Mouse (Mus musculus): Measurements from ENCODE around the gene Cplx1.
A peak's percentile ranks its signal among the peaks of the same experiment; 100 is the strongest.

Cplx1 gene

GRCm38 (mm10) chr5:108549489-108550206 lies at the start of gene Cplx1:
Gene Cplx1, minus strand, starts transcription at chr5:108550024.
- peak in 1 of 2 experiments; percentile 56 for DNase-seq

DNA sequence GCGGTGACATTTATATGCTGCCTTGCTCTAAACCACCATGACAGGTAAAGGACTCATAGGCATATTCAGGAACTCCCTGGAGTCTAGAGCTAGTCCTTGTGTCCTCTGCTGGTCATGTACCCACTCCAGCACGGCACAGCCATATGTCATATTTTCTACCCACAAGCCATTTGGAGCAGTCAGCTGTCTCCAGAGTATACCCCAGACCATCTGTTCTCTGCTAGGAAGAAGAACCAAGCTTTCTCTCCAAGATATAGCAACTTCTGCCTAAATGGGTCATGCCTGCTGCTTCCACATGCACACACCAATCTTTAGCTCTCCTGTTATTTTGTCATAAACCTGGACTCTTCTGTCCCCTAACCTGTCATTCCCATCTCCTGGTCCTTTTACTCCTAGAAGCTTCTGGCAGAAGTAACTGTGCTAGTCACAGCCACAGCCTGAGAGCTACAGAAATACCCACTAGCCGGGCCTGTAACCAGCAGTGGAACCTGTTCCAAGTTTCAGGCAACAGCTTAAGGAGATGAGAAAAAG lies 31.6 kb upstream of the Cplx1 start:
- no peak for DNase-seq

- DNase-seq, result no peak
These were observed 23.2 kb upstream of the Cplx1 start for GRCm38 (mm10) chr5:108573054-108573453.

DNA sequence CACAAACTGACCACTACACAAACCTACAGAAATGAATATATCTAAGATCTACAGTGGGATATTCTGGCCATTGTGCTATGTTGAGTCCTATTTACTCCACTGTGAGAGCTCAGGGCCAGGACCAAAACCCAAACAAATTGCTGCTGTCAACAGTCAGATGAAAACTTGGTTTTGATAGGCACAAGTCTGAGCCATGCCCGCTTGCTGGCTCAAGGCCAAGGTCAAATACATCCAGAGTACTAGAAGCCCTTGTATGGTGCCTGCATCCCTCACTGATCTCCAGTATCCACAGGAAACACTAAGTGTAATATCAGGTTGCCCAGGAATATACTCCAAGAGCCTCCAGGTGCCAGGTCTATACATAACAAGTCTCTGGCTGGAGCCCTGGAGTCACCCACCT lies 21.2 kb upstream of the Cplx1 start:
- no peak for DNase-seq

GRCm38 (mm10) chr5:108567104-108567503 lies 17.3 kb upstream of the Cplx1 start:
- DNase-seq, result no peak

GRCm38 (mm10) chr5:108566523-108566922 lies 16.7 kb upstream of the Cplx1 start:
- no peak for DNase-seq

DNA sequence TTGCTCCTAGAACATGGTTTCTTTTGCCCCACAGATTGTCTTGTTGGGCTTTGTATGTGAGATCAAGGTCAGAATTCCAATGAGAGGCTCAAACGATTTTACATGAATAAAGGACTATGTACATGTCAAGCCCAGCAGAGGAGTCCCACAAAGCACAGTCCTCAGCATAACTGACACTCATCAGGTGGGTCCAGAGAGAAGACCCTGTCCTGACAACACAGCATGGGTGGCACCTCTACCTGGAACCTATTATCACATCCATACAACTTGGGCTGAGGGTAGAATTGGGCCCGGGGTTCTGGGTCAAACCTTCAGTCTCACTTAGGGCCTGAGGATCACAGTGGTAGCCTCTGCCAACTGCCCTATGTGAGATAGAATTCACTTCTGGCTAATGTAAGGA lies 15.6 kb upstream of the Cplx1 start:
- DNase-seq, result no peak

DNA sequence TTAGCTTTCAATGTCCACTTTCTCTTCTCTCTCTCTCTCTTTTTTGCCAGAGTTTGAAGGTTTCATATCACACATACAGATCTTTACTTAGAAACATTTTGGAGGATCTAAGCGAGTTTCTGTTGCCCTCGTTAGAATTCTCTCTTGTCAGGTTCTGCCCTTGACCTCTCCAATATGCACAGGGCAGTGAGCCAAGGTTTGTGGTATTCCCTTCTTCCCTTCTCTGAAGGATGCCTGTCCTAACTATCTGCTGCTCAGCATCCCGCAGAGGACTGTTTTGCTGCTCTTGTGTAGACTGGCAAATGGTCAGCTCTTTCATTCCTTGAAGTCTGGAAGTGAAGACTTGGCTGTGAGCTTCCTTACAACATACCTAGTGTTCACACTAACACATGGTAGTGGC lies 14.5 kb upstream of the Cplx1 start:
- no peak for DNase-seq

- DNase-seq, result no peak
These were observed 12.7 kb upstream of the Cplx1 start for GRCm38 (mm10) chr5:108562483-108562882.

DNA sequence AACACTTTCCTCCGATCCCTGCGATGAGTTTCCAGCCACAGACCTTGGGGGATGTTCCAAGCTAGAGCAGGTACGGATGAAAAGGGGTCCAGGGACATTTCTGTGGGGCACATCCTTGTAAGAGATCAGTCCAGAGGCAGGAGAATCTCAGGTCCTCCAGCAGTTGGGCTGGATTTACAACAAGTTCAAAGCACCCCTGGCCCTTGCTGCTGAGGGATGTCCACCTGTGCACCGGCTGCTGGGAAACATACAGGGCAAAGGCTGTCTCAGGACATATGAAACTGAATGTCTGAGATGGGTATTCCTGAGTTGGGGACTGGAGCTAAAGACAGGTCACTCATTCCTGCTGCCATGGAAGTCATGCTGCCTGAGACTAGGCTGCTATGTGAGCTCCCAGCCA lies 7.2 kb upstream of the Cplx1 start:
- DNase-seq, result no peak

- DNase-seq, result no peak
These were observed 4.2 kb upstream of the Cplx1 start for GRCm38 (mm10) chr5:108554041-108554440.

DNA sequence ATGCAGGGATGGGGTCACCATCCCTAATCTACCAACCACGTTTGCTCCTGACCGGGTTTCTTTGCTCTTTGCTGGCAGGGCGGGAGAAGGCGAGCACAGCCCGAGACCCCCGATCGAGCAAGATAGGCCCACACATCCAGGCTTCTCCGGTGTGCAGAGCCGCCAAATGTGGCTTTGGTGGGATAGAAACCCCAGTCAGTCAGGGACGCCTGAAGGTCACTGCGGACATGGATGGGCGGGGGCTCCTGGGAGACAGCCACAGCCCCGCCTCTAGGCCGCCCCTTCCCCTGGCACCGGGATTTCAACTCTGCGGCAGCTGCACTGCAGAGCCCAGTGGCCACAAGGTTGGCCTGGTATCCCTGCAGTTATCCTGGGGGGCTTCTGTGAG lies 377 bp upstream of the Cplx1 start:
- DNase-seq, result no peak

DNA sequence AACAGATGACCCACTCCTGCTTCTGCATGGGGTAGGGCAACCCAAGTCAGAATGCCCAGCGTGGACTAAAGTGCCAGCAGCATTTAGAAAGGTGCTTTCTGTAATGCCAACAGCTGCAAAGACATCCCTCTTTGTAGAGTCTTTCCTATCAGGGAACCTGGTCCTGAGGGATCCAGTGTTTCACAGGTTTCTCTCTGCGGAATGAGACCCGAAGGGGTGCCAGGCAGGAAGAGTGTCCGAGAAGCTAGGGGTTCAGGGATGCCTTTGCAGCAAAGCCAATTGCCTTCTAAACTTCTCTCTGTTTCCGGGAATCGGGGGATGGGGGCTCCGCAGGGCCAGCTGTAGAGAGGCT lies 711 bp downstream of the Cplx1 start:
- no peak for DNase-seq

DNA sequence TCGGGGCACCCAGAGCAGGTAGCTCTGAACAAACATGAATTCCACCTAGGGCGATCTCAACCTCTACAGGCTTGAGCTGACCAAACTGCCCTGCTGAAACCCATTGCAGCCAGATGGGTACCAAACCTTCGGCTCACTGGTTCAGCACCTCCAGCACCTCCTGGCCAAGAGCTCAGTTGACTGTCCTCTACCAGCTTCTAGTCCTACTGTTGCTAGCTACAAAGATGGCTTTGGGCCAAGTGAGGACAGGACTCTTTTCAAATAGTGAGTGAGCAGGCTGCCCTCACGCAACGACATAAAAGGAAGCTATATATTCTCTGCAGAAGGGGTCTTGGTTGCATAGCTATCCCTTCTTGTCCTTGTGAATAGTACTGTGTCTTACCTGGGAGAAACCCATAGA lies 2.2 kb downstream of the Cplx1 start:
- no peak for DNase-seq

DNA sequence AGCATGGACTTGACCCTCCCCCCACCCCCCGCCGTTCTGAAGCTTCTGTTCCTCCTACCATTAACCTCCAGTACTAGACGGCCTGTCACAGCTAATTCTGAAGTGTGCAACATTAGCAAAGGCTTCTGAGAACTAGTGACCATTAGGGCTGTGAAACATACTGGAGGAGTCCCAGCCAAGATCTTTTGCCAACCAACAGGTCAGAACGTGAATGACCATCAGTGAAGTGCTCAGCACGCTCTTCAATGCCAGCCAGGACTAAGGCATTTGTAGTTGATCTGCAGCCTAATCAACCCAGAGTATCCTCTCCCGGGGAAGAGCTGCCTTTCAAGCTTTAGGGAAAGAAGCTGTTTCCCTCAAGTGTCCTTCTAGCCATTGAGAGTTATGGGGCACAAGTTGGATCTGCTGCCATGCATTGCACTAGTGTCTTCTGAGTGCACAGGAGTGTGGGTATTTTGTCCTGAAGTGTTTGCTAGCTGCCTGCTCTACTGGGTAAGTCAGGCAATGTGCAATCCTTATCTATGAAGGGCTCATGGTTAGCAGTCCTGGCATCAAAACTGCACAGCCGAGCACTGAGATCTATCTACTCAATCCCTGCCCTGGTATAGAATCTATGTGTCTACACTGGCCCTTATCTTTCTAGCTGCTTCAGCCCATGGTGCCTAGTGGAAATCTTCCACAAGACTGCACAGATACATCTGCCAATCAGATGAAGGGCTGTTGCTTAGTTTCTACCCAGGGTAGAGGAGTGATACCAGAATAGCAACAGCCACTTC lies 6.1 kb downstream of the Cplx1 start:
- DNase-seq, result no peak

GRCm38 (mm10) chr5:108534188-108534587 lies 15.6 kb downstream of the Cplx1 start:
- DNase-seq, result no peak

GRCm38 (mm10) chr5:108522597-108522996 lies 27.2 kb downstream of the Cplx1 start:
- no peak for DNase-seq

- DNase-seq, result no peak
These were observed 27.9 kb downstream of the Cplx1 start for GRCm38 (mm10) chr5:108521896-108522295.

DNA sequence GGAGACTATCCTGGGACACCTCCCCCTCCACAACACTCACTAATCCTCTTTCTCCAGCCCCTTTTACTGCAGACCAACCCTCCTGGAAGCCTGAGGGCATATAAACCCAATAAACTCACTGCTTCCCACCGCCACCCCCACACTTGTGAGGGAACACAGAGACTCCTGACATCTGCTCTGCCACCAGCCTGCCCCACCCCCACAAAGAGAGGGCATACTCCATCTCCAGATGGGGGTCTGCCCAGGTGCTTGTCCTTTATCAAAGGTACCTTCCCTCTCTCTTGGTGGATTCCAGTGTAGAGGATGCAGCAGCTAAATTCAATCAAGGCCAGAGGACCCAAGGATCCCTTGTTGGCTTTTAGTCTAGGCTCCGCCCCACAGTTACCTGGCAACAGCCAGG lies 28.8 kb downstream of the Cplx1 start:
- no peak for DNase-seq

- no peak for DNase-seq
These were observed 29.7 kb downstream of the Cplx1 start for GRCm38 (mm10) chr5:108520153-108520552.

- DNase-seq, result no peak
These were observed 30.9 kb downstream of the Cplx1 start for GRCm38 (mm10) chr5:108518951-108519350.

DNA sequence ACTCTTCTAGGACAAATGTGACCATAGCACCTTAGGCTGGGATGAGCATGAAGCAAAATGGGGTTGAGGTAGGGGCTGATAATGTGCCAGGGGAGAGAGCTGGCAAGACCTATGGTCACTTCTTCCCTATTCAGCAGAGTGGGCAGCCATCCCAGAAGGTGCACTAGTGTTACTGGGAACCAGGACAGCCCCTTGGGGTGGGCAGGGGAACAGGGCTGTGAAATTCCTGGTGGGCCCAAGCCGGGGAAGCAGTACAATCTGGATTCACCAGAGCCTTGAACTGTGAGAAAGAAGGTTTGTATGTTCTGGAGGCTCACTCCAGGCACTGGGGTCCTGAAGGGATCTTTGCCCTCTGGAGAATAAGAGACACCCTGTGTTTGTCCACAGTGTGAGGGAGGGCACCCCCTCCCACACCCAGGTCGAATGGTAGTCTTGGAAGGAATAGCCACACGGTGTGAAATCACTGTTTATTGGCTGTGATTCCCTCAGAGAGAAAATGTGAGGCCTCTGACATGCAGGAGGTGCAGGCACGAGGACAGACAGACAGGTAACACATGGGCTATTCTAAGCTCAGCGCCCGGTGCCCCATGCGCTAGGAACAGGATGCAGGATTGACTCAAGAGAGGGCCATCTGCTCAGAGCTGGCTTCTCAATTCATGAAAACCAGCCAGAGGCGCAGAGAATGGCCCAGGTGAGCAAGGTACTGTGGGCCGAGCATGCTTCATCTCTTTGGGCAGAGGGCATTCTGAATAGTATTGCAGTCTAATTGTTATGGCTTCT lies 31.5 kb downstream of the Cplx1 start:
- no peak for DNase-seq

- DNase-seq, result no peak
These were observed 33.2 kb downstream of the Cplx1 start for GRCm38 (mm10) chr5:108516655-108517054.

Data from kidney, adult 8-10 months (tissue).